Mouse (Mus musculus) gastrocnemius, postnatal 14 days (tissue): ENCODE measurements around the gene Dhcr7. TPM values are rescaled to one million over a fixed set of nuclear protein-coding genes. Genes with fewer than 3 reads are reported as not detected.

ENCODE experiments used
- DNase-seq: peaks from one replicate; pipeline ENCODE4 v3.0.0; 2021; ENCODE audit warnings: mixed read lengths
- intact Hi-C: fragments of 180-260 bp; cut with DNase I; formaldehyde crosslinking; loops from one replicate; pipeline ENCODE4 v1.15.1; 2025; ENCODE audit warnings: low total_unique reads
- total RNA-seq, 2 experiments: library from RNA; stranded (reverse); gene quantifications; 2 replicates each; pipeline ENCODE4 v1.2.3; 2021

The Dhcr7 gene
- total RNA-seq, 2 experiments from 2014 or later: 5.8 to 8.8 TPM

GRCm38 (mm10) chr7:143830399-143830798 lies 7.5 kb downstream of the Dhcr7 start:
- intact Hi-C loops: no loop called here
- no peak for DNase-seq

- intact Hi-C loops: loop anchor here (2.0 kb wide), 1 partner anchor 75 kb away; no protein-coding TSS in a partner anchor
- no peak for DNase-seq
These were observed 9.3 kb downstream of the Dhcr7 start for GRCm38 (mm10) chr7:143832196-143832595.

GRCm38 (mm10) chr7:143832611-143833010 lies 9.7 kb downstream of the Dhcr7 start:
- no peak for DNase-seq

GRCm38 (mm10) chr7:143833581-143834190 lies 10.7 kb downstream of the Dhcr7 start:
- intact Hi-C loops: loop anchor here (2.0 kb wide), 1 partner anchor 73 kb away; no protein-coding TSS in a partner anchor
- no peak for DNase-seq

More at GRCm38 (mm10) chr7:143832611-143833010, 9.7 kb downstream of the Dhcr7 start:
- intact Hi-C loops: loop anchor here (2.0 kb wide), 1 partner anchor 74 kb away; no protein-coding TSS in a partner anchor

GRCm38 (mm10) chr7:143834316-143834715 lies 11.4 kb downstream of the Dhcr7 start:
- intact Hi-C loops: no loop called here
- DNase-seq: no peak

GRCm38 (mm10) chr7:143834972-143835371 lies 12.0 kb downstream of the Dhcr7 start:
- no peak for DNase-seq
- intact Hi-C loops: no loop called here

DNA sequence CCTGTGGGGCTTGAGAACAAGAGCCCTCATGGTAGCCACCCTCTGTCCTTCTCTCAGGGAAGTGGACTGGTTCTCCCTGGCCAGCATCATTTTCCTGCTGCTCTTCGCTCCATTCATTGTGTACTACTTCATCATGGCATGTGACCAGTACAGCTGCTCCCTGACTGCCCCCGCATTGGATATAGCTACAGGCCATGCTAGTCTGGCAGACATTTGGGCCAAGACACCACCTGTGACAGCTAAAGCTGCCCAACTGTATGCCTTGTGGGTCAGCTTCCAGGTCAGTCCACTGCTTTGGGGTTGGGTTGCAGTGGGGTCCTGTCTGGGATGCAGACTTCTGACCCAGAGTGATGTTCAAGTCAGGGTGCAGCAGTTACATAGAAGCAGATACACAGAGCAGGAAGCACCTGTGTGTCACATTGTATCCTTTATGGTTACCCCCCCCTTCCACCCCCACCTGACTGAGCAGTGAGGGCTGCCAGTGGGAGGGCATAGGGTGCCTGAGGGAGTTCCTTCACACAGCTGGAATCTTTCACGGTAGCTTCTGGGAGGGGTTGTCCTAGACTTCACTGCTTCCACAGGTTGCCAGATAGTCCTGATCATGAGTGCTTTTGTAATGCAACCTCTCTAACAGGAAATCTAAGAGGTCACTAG lies 14.9 kb downstream of the Dhcr7 start:
- intact Hi-C loops: no loop called here
- DNase-seq: no peak

GRCm38 (mm10) chr7:143840121-143840520 lies 17.2 kb downstream of the Dhcr7 start:
- intact Hi-C loops: no loop called here
- no peak for DNase-seq

- intact Hi-C loops: no loop called here
- DNase-seq: no peak
These were observed 18.4 kb downstream of the Dhcr7 start for GRCm38 (mm10) chr7:143841301-143841700.

- DNase-seq: no peak
- intact Hi-C loops: no loop called here
These were observed 25.3 kb downstream of the Dhcr7 start for GRCm38 (mm10) chr7:143848127-143848767.

DNA sequence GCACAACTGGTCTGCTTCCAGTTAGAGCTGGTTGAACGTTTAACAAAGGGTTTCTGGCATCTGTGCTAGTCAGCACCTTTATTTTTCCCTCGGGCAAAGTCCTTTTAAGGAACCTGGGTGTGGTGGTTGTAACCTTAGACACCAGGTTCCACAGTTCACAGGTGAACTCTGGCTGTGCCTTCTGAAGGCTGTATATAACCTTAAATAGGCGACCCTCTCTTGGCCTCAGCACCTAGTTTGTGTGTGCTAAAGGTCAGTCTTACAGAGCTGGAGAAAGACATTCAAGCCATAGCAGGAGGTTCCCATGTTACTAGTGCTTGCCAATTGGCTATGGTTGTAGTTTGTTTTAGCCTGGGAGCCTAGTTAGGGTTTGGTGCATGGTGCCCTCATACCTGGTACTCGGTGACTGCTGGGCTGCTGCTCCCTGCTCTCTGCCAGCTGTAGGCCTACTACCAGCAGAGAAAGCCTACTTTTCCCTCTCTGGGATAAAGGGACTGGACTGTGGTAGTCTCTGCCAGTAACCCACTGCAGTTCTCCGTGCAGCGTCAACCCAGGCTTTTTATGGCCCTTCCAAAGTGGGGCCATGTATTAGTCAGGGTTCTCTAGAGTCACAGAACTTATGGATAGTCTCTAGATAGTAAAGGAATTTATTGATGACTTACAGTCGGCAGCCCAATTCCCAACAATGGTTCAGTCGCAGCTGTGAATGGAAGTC lies 26.0 kb downstream of the Dhcr7 start:
- no peak for DNase-seq
- intact Hi-C loops: no loop called here

DNA sequence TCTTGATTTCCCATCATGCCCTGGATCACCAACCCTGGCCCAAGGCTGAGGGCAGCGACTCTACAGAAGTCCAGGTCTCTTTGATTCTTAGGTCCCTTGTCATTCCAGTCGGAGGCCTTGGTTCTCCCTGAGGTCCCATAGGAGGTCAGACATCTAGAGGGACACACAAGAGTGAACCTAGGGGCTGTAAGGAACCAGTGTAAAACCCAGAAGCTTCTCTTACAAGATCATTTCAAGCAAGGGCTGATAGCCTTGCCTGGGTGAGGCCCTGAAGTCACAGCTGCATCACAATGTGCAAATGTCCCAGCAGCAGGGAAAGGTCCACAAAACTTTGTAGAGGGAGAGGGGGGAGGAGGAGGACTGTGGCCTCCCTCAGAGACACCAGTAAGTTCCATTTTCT lies 43.6 kb downstream of the Dhcr7 start, which contains the start of gene Gm498:
Gene Gm498 (plus strand): TSS at position 301 of the 400 bp plus-strand sequence.
- intact Hi-C loops: no loop called here

DNA sequence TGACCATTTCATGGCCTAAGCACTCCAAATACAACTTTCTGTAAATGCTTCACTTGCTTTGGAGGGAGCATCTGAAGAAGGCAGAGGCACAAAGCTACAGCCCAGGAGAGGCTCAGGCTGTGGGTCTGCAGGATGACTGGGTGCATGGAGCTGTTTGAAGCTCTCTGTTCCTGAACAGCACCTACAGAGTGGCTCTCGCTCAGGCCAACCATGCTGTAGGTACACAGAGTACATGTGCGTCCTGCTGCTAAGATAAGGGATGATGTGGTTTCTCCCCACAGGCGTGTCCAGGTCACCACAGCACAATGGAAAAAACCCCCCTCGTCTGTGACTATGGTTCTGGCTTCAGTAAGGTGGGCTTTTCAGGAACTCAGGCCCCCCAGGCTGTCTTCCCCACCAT lies 45.9 kb downstream of the Dhcr7 start:
- DNase-seq: no peak
- intact Hi-C loops: no loop called here

More for the DNA sequence above, 43.6 kb downstream of the Dhcr7 start, which contains the start of gene Gm498:
- DNase-seq: no peak

GRCm38 (mm10) chr7:143883717-143884116 lies 60.8 kb downstream of the Dhcr7 start:
- DNase-seq: no peak
- intact Hi-C loops: no loop called here

DNA sequence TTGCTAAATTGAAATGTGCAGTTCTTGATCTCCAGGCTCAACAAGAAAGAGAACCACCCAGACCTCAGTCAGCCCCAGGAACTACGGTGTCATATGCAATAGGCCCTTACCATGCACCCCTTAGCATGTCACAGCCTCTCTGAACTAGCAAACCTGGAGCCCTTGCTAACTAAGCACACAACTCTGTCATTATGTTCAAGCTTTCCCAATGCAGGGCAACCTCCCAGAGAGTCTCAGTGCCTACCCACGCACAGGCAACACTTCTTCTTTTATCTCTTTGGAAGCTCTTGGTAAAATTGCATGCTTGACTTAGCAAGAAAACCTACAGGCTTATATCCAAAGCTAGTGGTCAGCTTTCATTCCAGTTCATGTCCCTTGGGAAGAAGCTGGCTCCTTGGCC lies 68.2 kb downstream of the Dhcr7 start:
- no peak for DNase-seq
- intact Hi-C loops: no loop called here

- intact Hi-C loops: no loop called here
- DNase-seq: no peak
These were observed 69.4 kb downstream of the Dhcr7 start for GRCm38 (mm10) chr7:143892361-143892760.
